Mouse (Mus musculus) lung, embryonic 14.5 days (tissue): ENCODE measurements around the gene Man1b1. TPM values are rescaled to one million over a fixed set of nuclear protein-coding genes. Genes with fewer than 3 reads are reported as not detected.

ENCODE experiments used
- ATAC-seq: fragments of 200-750 bp; cut with Nextera tagmentation; 2 replicates; pipeline ENCODE4 v1.8.0; 2017; ENCODE audit warnings: mild to moderate bottlenecking, moderate TSS enrichment, moderate library complexity; ENCODE audit not compliant: insufficient read depth
- DNase-seq: peaks from one replicate; pipeline ENCODE4 v3.0.0-alpha.2; 2015
- H3K27ac ChIP-seq: fragments of 300-500 bp; sonication (generic); 2 replicates; pipeline ENCODE4 v1.5.1; 2014; ENCODE audit warnings: low read depth, mild to moderate bottlenecking, moderate library complexity
- H3K27me3 ChIP-seq: fragments of 300-500 bp; sonication (generic); 2 replicates; pipeline ENCODE4 v1.6.1; 2014; ENCODE audit warnings: low read length, control low read depth; ENCODE audit not compliant: insufficient read depth
- H3K36me3 ChIP-seq: fragments of 300-500 bp; sonication (generic); 2 replicates; pipeline ENCODE4 v1.6.1; 2014; ENCODE audit warnings: control low read depth; ENCODE audit not compliant: insufficient read depth
- H3K4me1 ChIP-seq: fragments of 300-500 bp; sonication (generic); 2 replicates; pipeline ENCODE4 v1.6.1; 2014; ENCODE audit warnings: antibody characterized with exemption, control low read depth; ENCODE audit not compliant: insufficient read depth
- H3K4me2 ChIP-seq: fragments of 300-500 bp; sonication (generic); 2 replicates; pipeline ENCODE4 v1.6.1; 2014; ENCODE audit warnings: mild to moderate bottlenecking
- H3K4me3 ChIP-seq: fragments of 300-500 bp; sonication (generic); 2 replicates; pipeline ENCODE4 v1.5.1; 2014; ENCODE audit warnings: low read depth, low read length
- H3K9ac ChIP-seq: fragments of 300-500 bp; sonication (generic); 2 replicates; pipeline ENCODE4 v1.6.1; 2014
- H3K9me3 ChIP-seq: fragments of 300-500 bp; sonication (generic); 2 replicates; pipeline ENCODE4 v1.6.1; 2016; ENCODE audit warnings: low read depth, low read length, control low read depth
- CTCF ChIP-seq: IDR thresholded peaks from 2 replicates; pipeline ENCODE4 v1.5.1; 2016; ENCODE audit warnings: antibody characterized with exemption, low read depth
- WGBS: fragments of 180-500 bp; shearing (Covaris S2); extraction: QIAGEN DNeasy Blood & Tissue Kit; methylation state at CpG from one replicate; pipeline ENCODE4 v1.1.7; 2014; 5-methylcytosine and 5-hydroxymethylcytosine counted together
- polyA plus RNA-seq: library from polyadenylated mRNA; unstranded; fragments of >200 nt; fragmentation: Nextera tagmentation; extraction: Ambion mirVana; gene quantifications from 2 replicates; pipeline ENCODE4 v1.2.1, GENCODE M21; 2014

Gene Man1b1
- polyA plus RNA-seq, 1 experiment from 2014 or later = 70.9 TPM

GRCm38 (mm10) chr2:25320084-25320483, 12.1 kb upstream of the Man1b1 start:
- ATAC-seq = no peak

GRCm38 (mm10) chr2:25326036-25326435, 6.1 kb upstream of the Man1b1 start:
- no peak overlapping the region for H3K4me3 ChIP-seq
- no peak overlapping the region for H3K4me2 ChIP-seq
- H3K9ac ChIP-seq = no peak overlapping the region
- DNase-seq = no peak
- H3K36me3 ChIP-seq = no peaks in the 10 kb centered on the region
- no peak for TF ChIP-seq CTCF
- H3K4me1 ChIP-seq = no peaks in the 10 kb centered on the region
- 75% methylated on average over 2 of the region's 2 CpGs for WGBS
- no peaks in the 10 kb centered on the region for H3K9me3 ChIP-seq
- H3K27me3 ChIP-seq = no peaks in the 10 kb centered on the region
- no peak overlapping the region for H3K27ac ChIP-seq
- no peak for ATAC-seq

More at GRCm38 (mm10) chr2:25320084-25320483, 12.1 kb upstream of the Man1b1 start:
- Histone ChIP-seq H3K27ac (no peak overlapping the region), H3K4me3 (no peak overlapping the region), H3K36me3 (no peaks in the 10 kb centered on the region), H3K4me2 (no peak overlapping the region), H3K9ac (no peak overlapping the region), H3K4me1 (no peaks in the 10 kb centered on the region; the same call in 1 of the 2 replicates), H3K9me3 (no peaks in the 10 kb centered on the region), H3K27me3 (peaks cover 26% of the 10 kb centered on the region)
- 30% methylated on average over 2 of the region's 2 CpGs for WGBS
- TF ChIP-seq CTCF = no peak
- no peak for DNase-seq

- H3K36me3 ChIP-seq = no peaks in the 10 kb centered on the region; the same call in 1 of the 2 replicates
- H3K27me3 ChIP-seq = no peaks in the 10 kb centered on the region
- peak; percentile 61 for DNase-seq
- no peak overlapping the region for H3K4me2 ChIP-seq
- peaks cover 8% of the 10 kb centered on the region; the same call in 1 of the 2 replicates for H3K4me1 ChIP-seq
- no peaks in the 10 kb centered on the region for H3K9me3 ChIP-seq
- no peak overlapping the region for H3K9ac ChIP-seq
- ATAC-seq = no peak
- peak; percentile 55 for TF ChIP-seq CTCF
- WGBS = 38% methylated on average over 7 of the region's 7 CpGs
- no peak overlapping the region for H3K27ac ChIP-seq
- H3K4me3 ChIP-seq = no peak overlapping the region
These were observed 3.7 kb upstream of the Man1b1 start for GRCm38 (mm10) chr2:25328440-25328839.

- Histone ChIP-seq H3K9me3 (no peaks in the 10 kb centered on the region), H3K4me3 (peak overlapping the region; percentile 96), H3K9ac (peak overlapping the region; percentile 96), H3K36me3 (peaks cover 29% of the 10 kb centered on the region), H3K27ac (no peak overlapping the region), H3K4me2 (peak overlapping the region; percentile 71), H3K27me3 (no peaks in the 10 kb centered on the region), H3K4me1 (peaks cover 12% of the 10 kb centered on the region; the same call in 1 of the 2 replicates)
- 51% methylated on average over 9 of the region's 9 CpGs for WGBS
- ATAC-seq (no peak), DNase-seq (peak; percentile 14)
- 0 out of 2 replicates have a peak, but pooled peaks have one; percentile 8 for TF ChIP-seq CTCF
These were observed 668 bp upstream of the Man1b1 start for GRCm38 (mm10) chr2:25331470-25331869.

- peaks cover 12% of the 10 kb centered on the region; the same call in 1 of the 2 replicates for H3K4me1 ChIP-seq
- DNase-seq (no peak), ATAC-seq (no peak)
- peak overlapping the region; percentile 96 for H3K4me2 ChIP-seq
- H3K4me3 ChIP-seq = peak overlapping the region; percentile 96
- no peaks in the 10 kb centered on the region for H3K9me3 ChIP-seq
- H3K36me3 ChIP-seq = peaks cover 49% of the 10 kb centered on the region
- no peak for TF ChIP-seq CTCF
- H3K9ac ChIP-seq = peak overlapping the region; percentile 81
- H3K27ac ChIP-seq = no peak overlapping the region
- WGBS = 78% methylated on average over 2 of the region's 2 CpGs
- no peaks in the 10 kb centered on the region for H3K27me3 ChIP-seq
These were observed 1.4 kb downstream of the Man1b1 start for GRCm38 (mm10) chr2:25333569-25333968.

GRCm38 (mm10) chr2:25338303-25338702, 6.2 kb downstream of the Man1b1 start:
- Histone ChIP-seq H3K4me1 (peaks cover 5% of the 10 kb centered on the region; the same call in 1 of the 2 replicates), H3K27ac (no peak overlapping the region), H3K27me3 (no peaks in the 10 kb centered on the region), H3K9ac (no peak overlapping the region), H3K4me2 (no peak overlapping the region), H3K4me3 (no peak overlapping the region), H3K9me3 (no peaks in the 10 kb centered on the region), H3K36me3 (peaks cover 86% of the 10 kb centered on the region)
- 94% methylated on average over 6 of the region's 6 CpGs for WGBS
- no peak for TF ChIP-seq CTCF
- ATAC-seq (no peak), DNase-seq (no peak)

GRCm38 (mm10) chr2:25348162-25348561, 16.0 kb downstream of the Man1b1 start:
- H3K9me3 ChIP-seq = no peaks in the 10 kb centered on the region
- 86% methylated on average over 7 of the region's 7 CpGs for WGBS
- no peak overlapping the region for H3K9ac ChIP-seq
- H3K27me3 ChIP-seq = no peaks in the 10 kb centered on the region
- no peak overlapping the region for H3K4me3 ChIP-seq
- H3K4me2 ChIP-seq = no peak overlapping the region
- H3K36me3 ChIP-seq = peaks cover 92% of the 10 kb centered on the region
- no peaks in the 10 kb centered on the region for H3K4me1 ChIP-seq
- H3K27ac ChIP-seq = no peak overlapping the region
- ATAC-seq (no peak), DNase-seq (no peak)
- no peak for TF ChIP-seq CTCF
